Mouse (Mus musculus) liver, embryonic 14.5 days (tissue): ENCODE measurements around the gene Mogs.

Experiments used
- CTCF ChIP-seq: IDR thresholded peaks from 2 replicates; pipeline ENCODE4 v1.5.1; 2016; ENCODE audit warnings: antibody characterized with exemption, low read depth, control low read depth
- EP300 ChIP-seq: IDR thresholded peaks from 2 replicates; pipeline ENCODE4 v1.6.1; 2016; ENCODE audit warnings: antibody characterized with exemption, low read depth

DNA sequence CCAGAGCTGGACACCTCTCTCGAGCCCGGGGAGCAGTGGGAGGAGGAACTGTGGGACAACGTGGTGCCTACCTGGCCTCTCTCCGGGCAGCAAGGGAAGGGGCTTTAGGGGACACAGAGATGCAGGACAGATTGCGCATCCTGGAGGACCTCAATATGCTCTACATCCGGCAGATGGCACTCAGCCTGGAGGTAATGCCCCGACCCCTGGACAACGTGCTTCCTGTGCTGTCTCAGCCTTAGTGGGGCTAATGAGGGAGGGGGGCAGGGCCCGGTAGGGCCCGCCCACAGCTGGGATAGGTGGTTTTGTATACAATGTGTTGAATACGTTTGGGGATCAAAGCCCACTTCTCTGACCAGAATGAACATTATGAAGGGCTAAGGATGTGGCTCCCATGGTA lies 22.8 kb downstream of the Mogs start:
- peak; percentile 23; the same call in 1 of the 2 replicates for TF ChIP-seq CTCF
- TF ChIP-seq EP300: no peak
